Mouse (Mus musculus): Measurements from ENCODE around the gene Ccdc136.

GRCm38 (mm10) chr6:29365277-29365676, 30.8 kb upstream of the Ccdc136 start:
- no peak for TF ChIP-seq GATA1 (IDR thresholded peaks at IDR 0.05; ENCODE audit: low read length)
- no peak for TF ChIP-seq TAL1 (IDR thresholded peaks at IDR 0.05; ENCODE audit: low read length)

Measured in erythroblast, embryonic 14.5 days (primary cell).